Mouse (Mus musculus) liver, embryonic 16.5 days (tissue): Measurements from ENCODE around the gene Asb17. TPM values are rescaled to one million over a fixed set of nuclear protein-coding genes. Genes with fewer than 3 reads are reported as not detected.

Experiments
- ATAC-seq: fragments of 200-750 bp; cut with Nextera tagmentation; 2 replicates; pipeline ENCODE4 v1.8.0; 2017; ENCODE audit warnings: low read depth, mild to moderate bottlenecking, moderate number of reproducible peaks, moderate library complexity
- H3K27ac ChIP-seq: fragments of 300-500 bp; sonication (generic); 2 replicates; pipeline ENCODE4 v1.5.1; 2014; ENCODE audit warnings: mild to moderate bottlenecking, low read length
- H3K27me3 ChIP-seq: fragments of 300-500 bp; sonication (generic); 2 replicates; pipeline ENCODE4 v1.6.1; 2014; ENCODE audit warnings: low read depth, low read length, mixed read lengths; ENCODE audit not compliant: control insufficient read depth, insufficient read depth
- H3K36me3 ChIP-seq: fragments of 300-500 bp; sonication (generic); 2 replicates; pipeline ENCODE4 v1.6.1; 2014; ENCODE audit warnings: mild to moderate bottlenecking; ENCODE audit not compliant: control insufficient read depth, insufficient read depth
- H3K4me1 ChIP-seq: fragments of 300-500 bp; sonication (generic); 2 replicates; pipeline ENCODE4 v1.6.1; 2014; ENCODE audit warnings: low read depth, low read length, mixed read lengths; ENCODE audit not compliant: control insufficient read depth
- H3K4me2 ChIP-seq: fragments of 300-500 bp; sonication (generic); 2 replicates; pipeline ENCODE4 v1.6.1; 2014; ENCODE audit warnings: low read depth, low read length, mixed read lengths
- H3K4me3 ChIP-seq: fragments of 300-500 bp; sonication (generic); 2 replicates; pipeline ENCODE4 v1.5.1; 2014; ENCODE audit warnings: low read depth, mild to moderate bottlenecking, low read length
- H3K9ac ChIP-seq: fragments of 300-500 bp; sonication (generic); 2 replicates; pipeline ENCODE4 v1.6.1; 2014; ENCODE audit warnings: low read depth, low read length
- H3K9me3 ChIP-seq: fragments of 300-500 bp; sonication (generic); replicated peaks from 2 replicates; pipeline ENCODE4 v1.6.1; 2016; ENCODE audit warnings: low read length; ENCODE audit not compliant: control insufficient read depth
- WGBS: fragments of 180-500 bp; shearing (Covaris S2); extraction: QIAGEN DNeasy Blood & Tissue Kit; methylation state at CpG from one replicate; pipeline ENCODE4 v1.1.7; 2014; ENCODE audit not compliant: insufficient replicate concordance; 5-methylcytosine and 5-hydroxymethylcytosine counted together
- polyA plus RNA-seq: library from polyadenylated mRNA; unstranded; fragments of >200 nt; fragmentation: Nextera tagmentation; extraction: Ambion mirVana; gene quantifications from 2 replicates; pipeline ENCODE4 v1.2.1, GENCODE M21; 2015

Gene Asb17
- polyA plus RNA-seq, 1 experiment from 2014 or later = 2.2 TPM

GRCm38 (mm10) chr3:153807444-153808149 lies 36.4 kb upstream of the Asb17 start:
- peak overlapping the region; percentile 55 for H3K4me2 ChIP-seq

GRCm38 (mm10) chr3:153808406-153808805 lies 35.6 kb upstream of the Asb17 start:
- no peaks in the 10 kb centered on the region for H3K27me3 ChIP-seq
- no peaks in the 10 kb centered on the region for H3K9me3 ChIP-seq
- ATAC-seq = 0 out of 2 replicates have a peak, but pooled peaks have one; percentile 4
- H3K27ac ChIP-seq = peak overlapping the region; percentile 90
- H3K4me1 ChIP-seq = peaks cover 42% of the 10 kb centered on the region
- H3K36me3 ChIP-seq = no peaks in the 10 kb centered on the region
- peak overlapping the region; percentile 55; the same call in 1 of the 2 replicates for H3K4me2 ChIP-seq
- 86% methylated on average over 13 of the region's 13 CpGs for WGBS
- no peak overlapping the region for H3K4me3 ChIP-seq
- H3K9ac ChIP-seq = peak overlapping the region; percentile 44

More at GRCm38 (mm10) chr3:153807444-153808149, 36.4 kb upstream of the Asb17 start:
- Histone ChIP-seq H3K9me3 (no peaks in the 10 kb centered on the region), H3K4me1 (peaks cover 50% of the 10 kb centered on the region), H3K27ac (peak overlapping the region; percentile 90), H3K9ac (peak overlapping the region; percentile 44), H3K27me3 (no peaks in the 10 kb centered on the region), H3K4me3 (0 out of 2 replicates have a peak overlapping the region, but pooled peaks have one; percentile 0), H3K36me3 (no peaks in the 10 kb centered on the region)
- 56% methylated on average over 9 of the region's 9 CpGs for WGBS
- ATAC-seq = peak; percentile 93

GRCm38 (mm10) chr3:153814026-153814425 lies 30.0 kb upstream of the Asb17 start:
- Histone ChIP-seq H3K27ac (no peak overlapping the region), H3K4me3 (no peak overlapping the region), H3K4me1 (peaks cover 7% of the 10 kb centered on the region), H3K36me3 (no peaks in the 10 kb centered on the region), H3K27me3 (no peaks in the 10 kb centered on the region), H3K9me3 (no peaks in the 10 kb centered on the region), H3K9ac (no peak overlapping the region), H3K4me2 (no peak overlapping the region)
- no peak for ATAC-seq
- 82% methylated on average over 8 of the region's 8 CpGs for WGBS

GRCm38 (mm10) chr3:153817376-153817890 lies 26.6 kb upstream of the Asb17 start:
- no peaks in the 10 kb centered on the region for H3K36me3 ChIP-seq
- no peak overlapping the region for H3K27ac ChIP-seq
- no peaks in the 10 kb centered on the region for H3K27me3 ChIP-seq
- H3K9me3 ChIP-seq = no peaks in the 10 kb centered on the region
- H3K4me2 ChIP-seq = no peak overlapping the region
- no peak overlapping the region for H3K4me3 ChIP-seq
- WGBS = 73% methylated on average over 9 of the region's 9 CpGs
- H3K4me1 ChIP-seq = peaks cover 8% of the 10 kb centered on the region
- no peak for ATAC-seq
- H3K9ac ChIP-seq = no peak overlapping the region

GRCm38 (mm10) chr3:153818723-153819122 lies 25.3 kb upstream of the Asb17 start:
- Histone ChIP-seq H3K9me3 (no peaks in the 10 kb centered on the region), H3K4me2 (no peak overlapping the region), H3K27ac (no peak overlapping the region), H3K9ac (no peak overlapping the region), H3K27me3 (no peaks in the 10 kb centered on the region), H3K4me1 (peaks cover 8% of the 10 kb centered on the region), H3K36me3 (no peaks in the 10 kb centered on the region), H3K4me3 (no peak overlapping the region)
- WGBS = 57% methylated on average over 3 of the region's 3 CpGs
- peak; percentile 53 for ATAC-seq

GRCm38 (mm10) chr3:153819438-153819837 lies 24.6 kb upstream of the Asb17 start:
- no peak for ATAC-seq
- no peak overlapping the region for H3K9ac ChIP-seq
- H3K4me1 ChIP-seq = peaks cover 8% of the 10 kb centered on the region
- H3K4me3 ChIP-seq = no peak overlapping the region
- H3K27ac ChIP-seq = no peak overlapping the region
- H3K9me3 ChIP-seq = no peaks in the 10 kb centered on the region
- H3K36me3 ChIP-seq = no peaks in the 10 kb centered on the region
- H3K4me2 ChIP-seq = no peak overlapping the region
- no peaks in the 10 kb centered on the region for H3K27me3 ChIP-seq
- WGBS = 80% methylated on average over 9 of the region's 9 CpGs

GRCm38 (mm10) chr3:153823671-153824515 lies 20.1 kb upstream of the Asb17 start:
- 71% methylated on average over 11 of the region's 11 CpGs for WGBS
- H3K4me3 ChIP-seq = no peak overlapping the region
- H3K4me1 ChIP-seq = peaks cover 3% of the 10 kb centered on the region
- H3K27ac ChIP-seq = no peak overlapping the region
- H3K9me3 ChIP-seq = no peaks in the 10 kb centered on the region
- ATAC-seq = no peak
- no peak overlapping the region for H3K9ac ChIP-seq
- H3K27me3 ChIP-seq = no peaks in the 10 kb centered on the region
- no peak overlapping the region for H3K4me2 ChIP-seq
- H3K36me3 ChIP-seq = no peaks in the 10 kb centered on the region

- H3K36me3 ChIP-seq = no peaks in the 10 kb centered on the region
- H3K9me3 ChIP-seq = no peaks in the 10 kb centered on the region
- peaks cover 8% of the 10 kb centered on the region for H3K4me1 ChIP-seq
- no peak overlapping the region for H3K4me2 ChIP-seq
- no peak overlapping the region for H3K9ac ChIP-seq
- H3K4me3 ChIP-seq = no peak overlapping the region
- H3K27me3 ChIP-seq = no peaks in the 10 kb centered on the region
- H3K27ac ChIP-seq = no peak overlapping the region
- WGBS = 71% methylated on average over 10 of the region's 10 CpGs
- ATAC-seq = no peak
These were observed 18.8 kb upstream of the Asb17 start for GRCm38 (mm10) chr3:153825197-153825596.
